Mouse (Mus musculus) left cerebral cortex, adult 8-10 months (tissue): ENCODE measurements around the gene Wdr17. TPM values are rescaled to one million over a fixed set of nuclear protein-coding genes. Genes with fewer than 3 reads are reported as not detected.
A peak's percentile ranks its signal among the peaks of the same experiment; 100 is the strongest.

Experiments
- DNase-seq, 2 experiments: peaks; one replicate each; pipeline ENCODE4 v3.0.0; 2022; ENCODE audit warnings: low spot score in 2 of 2
- total RNA-seq, 4 experiments: library from RNA; stranded (reverse); gene quantifications; 2 replicates each; pipeline ENCODE4 v1.2.4; 2022

Gene Wdr17
- 10 to 100 TPM; 41.6 to 50.0 (median 46.4) TPM for total RNA-seq

DNA sequence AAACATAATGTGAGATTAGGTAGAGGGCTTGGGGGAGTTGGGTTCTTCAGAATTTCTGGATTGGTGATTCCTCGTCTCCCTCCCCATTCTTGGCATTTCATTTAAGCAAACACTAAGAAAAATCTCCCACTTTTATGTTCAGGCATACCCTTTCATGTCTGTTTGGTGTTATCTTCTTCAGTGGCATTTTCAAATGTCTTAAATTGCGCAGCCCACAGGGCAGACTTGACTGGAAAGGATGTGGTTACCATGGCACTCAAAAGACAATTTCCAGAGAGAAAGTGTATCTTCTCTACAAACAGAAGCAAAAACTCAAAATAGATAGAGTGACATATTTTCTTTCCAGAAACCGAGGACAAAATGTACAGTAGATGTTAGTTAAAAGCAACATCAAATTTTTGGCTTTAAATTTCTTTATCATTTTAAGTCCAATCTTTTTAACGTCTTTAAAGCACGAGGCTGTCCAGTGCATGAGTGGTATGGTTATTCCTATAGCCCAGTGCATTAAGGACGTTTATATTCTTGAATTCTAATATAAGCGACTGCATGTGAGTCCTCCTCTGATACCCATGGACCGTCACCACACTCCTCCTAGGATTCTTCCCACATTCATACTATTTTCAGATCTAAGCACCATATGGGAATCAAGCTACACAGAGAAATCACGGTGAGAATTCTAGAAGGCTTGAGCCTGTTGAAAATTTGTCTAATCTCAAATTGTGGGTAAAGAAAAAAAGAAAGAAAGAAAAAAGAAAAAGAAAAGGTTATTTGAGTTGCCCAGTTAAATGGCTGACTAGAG, at the start of gene Wdr17:
Gene Wdr17 (minus strand): TSS at position 198 of the 799 bp plus-strand sequence.
- DNase-seq = peak in 1 of 2 experiments; percentile 58

DNA sequence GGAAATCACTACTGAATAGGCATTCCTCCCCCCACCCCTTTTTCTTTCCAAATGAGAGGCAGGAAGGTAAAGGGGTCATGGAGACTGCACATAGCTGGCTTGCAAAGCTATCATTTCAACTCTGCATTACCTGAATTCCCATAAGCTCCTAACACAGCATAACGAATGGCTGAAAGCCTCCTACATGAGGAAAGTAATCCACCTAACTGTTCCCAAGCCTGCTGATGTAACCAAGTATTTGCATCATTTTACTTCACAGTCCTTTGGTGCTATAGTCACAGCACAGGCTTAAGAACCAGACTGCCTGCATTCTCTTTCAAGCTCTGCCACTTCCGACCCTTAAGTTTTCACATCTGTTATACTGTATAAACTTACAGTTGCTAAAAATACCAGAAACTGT, 45.3 kb upstream of the Wdr17 start:
- no peak for DNase-seq

DNA sequence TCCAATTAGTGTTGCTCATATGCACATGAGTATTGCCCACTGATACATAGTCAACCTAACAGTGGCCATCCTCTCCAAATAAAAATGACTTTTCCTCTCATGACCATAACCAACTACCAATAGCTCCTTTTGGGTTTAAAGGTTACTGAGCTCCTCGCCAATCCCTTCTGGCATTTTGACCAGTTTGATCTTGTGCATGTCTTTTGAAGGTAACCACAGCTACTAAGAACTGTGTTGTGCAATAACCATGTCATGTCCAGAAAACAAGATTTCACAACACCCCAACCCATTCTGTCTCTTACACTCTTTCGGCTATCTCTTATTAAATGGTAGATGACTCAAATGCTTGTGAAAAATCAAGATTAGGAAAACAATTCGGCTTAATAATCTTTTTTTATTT, 38.0 kb upstream of the Wdr17 start:
- no peak for DNase-seq

DNA sequence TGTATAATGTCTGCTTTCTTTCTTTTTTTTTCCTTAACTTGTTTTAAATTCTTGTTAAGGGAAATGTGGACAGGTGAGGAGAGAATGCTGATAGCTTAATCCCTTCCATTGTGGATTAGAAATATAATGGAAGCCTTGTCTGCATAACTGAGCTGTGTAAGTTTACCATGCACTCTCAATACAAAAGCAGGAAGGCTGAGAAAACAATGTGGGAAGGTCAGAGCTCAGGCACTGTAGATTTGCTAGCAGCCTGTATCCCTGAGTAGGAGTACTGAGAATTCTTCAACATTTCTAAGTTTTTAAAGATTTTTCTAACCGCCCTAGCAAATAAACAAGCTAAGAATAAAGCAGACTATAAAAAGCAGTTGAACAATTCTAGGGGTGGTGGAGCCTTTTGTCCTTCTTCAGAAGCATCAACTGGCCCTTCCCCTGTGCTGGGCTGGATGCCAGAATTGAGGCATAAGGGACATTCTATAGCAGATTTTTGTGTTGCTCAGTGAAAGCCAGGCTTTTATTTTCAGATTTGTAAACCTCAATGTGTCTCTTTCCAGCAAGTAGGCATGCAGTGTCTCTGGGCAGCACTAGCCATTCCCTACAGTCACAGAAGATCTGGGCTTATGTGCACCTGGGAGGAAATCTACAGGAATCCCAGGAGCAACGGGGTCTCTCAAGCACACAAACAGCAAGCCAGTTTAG, 35.3 kb upstream of the Wdr17 start:
- peak in 1 of 2 experiments; percentile 16 for DNase-seq

DNA sequence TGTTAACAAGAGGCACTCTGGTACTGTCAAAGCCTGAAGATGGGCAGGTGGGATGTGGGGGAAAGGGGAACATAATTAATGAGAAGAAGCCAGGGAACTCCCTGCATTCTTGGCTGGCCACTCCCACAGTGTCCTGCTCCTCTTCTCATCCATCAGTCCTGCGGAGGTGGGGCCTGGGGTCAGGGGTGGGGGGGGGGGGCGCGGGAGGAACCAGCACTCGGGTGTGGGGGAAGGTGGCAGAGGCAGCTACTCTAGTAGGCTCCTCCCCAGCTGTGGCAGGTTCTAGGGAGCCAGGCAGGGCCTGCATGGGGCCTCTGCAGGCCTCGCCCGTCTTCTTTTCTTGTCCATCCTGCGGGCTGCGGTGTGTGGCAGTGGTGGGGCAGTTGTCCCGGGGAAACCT, 30.7 kb upstream of the Wdr17 start:
- no peak for DNase-seq

DNA sequence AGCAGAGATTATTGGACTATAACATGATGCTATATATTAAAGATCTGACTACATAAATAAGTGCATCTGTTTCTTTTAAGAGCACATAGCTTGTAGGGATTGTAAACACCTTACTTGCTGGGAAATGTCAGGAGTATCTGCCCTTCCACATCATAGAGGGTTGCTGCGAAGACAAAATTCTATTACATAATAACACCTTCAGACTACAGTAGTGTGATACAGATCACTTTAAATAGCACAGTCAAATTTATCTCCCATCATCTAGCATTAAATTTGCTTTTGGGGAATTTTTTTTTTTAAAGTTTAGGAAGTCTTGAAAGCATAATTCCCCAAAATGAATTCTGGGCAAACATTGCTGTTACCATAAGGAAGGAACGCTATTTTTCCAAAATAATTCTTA, 25.9 kb upstream of the Wdr17 start:
- DNase-seq = no peak

DNA sequence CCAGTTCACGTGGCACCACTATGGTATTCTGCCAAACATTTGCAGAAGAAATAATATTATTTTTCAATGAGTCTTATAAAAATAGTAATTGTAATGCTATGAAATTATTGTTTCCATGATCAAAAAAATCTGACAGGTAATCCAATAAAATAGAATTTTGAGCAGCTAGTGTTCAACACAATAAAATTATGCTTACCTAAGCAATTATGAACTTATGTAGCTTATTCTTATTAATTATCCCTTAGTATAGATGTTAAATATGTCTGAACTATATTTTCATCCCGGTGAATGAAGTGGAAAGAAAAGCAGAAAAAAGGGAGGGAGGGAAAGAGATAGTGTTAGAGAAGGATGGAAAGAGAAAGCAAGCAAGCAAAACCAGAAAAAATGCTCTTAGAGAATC, 12.5 kb upstream of the Wdr17 start:
- no peak for DNase-seq

DNA sequence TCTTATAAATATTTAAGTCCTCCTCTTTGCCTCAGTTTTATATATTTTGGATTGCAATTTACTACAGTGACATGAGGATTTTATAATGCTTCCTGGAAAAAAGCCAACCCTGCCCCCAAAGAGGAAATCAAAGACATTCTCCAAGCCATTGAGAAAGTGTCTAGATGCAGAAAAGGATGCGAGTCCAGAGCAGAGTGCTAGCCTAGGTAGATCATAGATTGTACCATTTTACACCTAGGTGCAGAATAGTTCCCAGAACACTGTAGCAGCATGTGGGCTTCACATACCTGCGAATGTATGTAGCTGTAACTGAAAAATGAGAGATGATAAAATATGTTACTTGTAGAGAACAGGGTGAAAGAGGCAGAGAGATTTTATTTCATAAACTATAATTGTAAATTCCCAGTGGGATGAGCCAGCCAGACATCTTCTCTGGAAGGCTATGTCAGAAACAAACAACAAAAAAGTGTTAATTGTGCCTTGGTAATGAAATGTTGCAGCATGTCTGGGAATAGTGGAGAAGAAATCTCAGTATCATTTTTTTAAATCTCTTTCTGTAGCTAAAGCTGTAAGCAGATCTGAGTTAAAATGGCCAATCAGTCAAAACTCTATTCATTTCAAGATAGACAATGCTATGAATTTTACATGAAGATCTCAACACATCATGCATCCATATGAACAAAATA, 7.8 kb upstream of the Wdr17 start:
- no peak for DNase-seq

DNA sequence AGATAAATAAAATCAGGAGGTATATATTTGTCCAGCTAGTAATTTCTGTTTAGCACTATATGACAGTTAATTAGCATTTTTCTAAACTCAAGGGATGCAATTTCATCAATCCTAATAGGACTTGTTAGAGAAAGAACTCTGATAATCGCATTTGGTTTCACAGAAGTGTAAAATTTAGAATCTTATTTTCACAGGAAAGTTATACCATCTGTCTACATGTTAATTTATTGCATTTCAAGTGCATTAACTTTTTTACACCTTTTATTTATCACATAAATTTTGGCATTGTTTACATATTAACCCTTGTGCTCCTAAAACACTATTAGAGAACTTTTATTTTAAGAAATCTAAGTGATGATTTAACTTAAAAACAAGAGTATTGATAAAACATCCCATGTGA, 7.2 kb upstream of the Wdr17 start:
- DNase-seq = no peak

DNA sequence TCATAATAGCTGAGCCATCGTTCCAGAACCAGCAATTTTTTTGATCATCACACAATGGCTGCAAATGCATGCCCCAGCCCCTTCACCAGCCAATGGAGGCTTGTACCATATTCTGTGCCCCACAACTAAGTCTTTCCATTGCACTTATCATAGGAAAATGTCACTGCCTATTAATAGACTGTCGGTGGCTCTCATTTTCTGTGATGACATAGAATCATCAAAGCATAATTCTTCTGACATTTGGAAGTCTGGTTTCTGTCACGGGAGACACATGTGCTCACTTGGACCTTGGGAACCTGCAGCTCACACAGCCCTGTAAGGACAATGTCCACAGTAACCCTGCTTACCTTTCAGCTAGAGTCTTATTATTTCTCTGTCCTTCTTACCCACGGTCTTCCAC, 424 bp downstream of the Wdr17 start:
- DNase-seq = no peak

DNA sequence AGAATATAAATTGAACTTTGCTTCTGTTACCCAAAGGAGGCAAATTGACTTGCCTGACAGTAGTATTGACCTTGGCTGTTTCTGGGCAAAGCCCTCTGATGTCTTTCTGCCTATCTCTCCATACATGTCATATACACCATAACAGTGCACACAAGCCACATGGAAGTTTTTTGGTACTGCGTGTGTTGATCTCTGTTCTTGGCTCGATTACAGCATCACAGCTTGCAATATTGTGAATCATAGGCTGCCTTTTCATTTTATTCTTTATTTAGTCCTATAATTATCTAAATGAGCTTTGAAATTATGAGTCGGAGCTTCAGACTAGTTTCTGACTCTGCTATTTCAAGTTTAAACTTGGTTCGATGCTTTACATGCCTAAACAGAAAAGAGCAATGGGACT, 10.5 kb downstream of the Wdr17 start:
- no peak for DNase-seq

DNA sequence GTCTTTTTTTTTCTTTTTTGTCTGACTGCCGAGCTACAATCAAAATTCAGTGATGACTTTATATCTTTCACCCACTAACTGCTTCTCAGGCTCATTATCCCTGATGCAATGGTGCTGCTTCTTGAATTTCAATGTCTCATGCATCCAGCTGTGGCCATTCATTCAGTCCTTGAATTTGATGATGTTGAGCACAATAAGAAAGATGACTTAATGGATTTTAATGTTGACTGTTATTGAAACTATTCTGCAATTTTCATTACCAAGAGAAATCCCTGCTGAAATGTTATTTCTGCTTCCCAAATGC, 22.3 kb downstream of the Wdr17 start:
- no peak for DNase-seq

DNA sequence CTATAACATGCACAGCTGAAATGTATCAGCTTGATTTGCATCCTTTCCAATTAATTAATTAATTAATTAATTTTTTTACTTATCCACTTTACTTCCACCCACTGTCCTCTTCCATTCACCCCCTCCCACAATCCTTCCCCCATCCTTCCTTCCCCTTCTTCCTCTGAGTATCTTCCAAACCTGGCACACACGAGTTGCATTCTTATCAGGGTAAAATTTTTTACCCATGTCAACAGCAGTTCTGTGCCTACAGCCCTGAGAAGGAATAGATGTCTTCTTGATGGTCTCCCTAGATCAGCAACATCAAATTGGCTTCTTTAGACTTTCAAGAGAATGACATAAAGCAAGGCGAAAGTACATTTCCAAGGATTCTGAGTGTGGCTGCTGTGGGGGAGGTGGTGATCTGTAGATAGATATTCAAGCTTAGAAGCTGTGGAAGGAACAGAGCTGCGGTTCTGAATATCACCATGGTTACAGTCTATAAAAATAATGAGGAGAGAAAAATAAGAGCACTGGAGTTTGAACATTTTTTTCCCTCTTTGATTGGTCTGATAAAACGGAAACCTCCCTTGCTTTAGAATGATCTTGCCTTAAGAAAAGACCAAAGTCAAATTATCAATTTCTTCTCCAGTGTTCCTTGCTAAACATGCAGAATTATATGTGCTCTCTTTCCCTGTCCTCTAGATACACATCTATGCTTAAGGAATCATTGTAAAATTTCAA, 22.8 kb downstream of the Wdr17 start:
- peak in 1 of 2 experiments; percentile 72 for DNase-seq

DNA sequence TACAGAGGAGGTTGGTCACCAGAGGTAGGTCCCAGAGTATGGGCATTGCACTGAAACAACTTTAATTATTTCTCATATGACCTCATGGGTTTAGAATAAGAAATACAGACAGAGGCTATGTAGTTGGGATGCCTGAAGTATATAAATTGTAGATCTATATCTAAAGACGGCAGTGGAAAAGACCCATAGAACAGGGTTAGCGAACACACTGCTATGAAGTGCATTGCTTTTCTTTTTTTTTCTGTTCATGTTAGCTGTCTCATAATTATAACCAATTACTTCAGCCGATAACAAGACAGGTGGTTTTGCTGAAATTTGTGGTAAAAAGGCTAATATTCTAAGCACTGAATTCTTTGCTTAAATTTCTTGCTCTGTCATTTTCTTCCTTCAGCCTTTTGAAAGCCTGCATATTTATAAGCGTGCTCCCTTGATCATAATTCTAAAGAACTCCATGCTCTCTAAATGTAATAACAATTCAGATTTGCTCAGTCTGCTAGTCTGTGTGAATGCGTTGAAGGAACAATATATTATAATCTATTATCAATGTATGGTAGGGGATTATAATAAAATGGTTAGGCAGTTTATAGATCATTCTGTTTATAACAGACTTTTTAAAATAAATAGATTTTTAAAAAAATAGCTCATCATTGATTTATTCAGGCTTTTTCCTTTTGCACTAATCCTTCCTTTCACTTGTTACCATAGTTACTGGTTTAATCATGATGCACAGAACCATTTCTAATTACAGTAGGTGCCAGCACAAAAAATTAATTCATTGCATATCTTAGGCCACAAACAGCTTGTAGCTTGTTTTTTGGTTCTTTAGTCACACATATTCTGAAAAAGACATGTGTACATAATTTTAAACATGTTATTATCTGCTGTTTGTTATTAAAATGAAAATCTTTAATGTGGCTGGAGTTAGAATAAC, 50.7 kb downstream of the Wdr17 start:
- no peak for DNase-seq

DNA sequence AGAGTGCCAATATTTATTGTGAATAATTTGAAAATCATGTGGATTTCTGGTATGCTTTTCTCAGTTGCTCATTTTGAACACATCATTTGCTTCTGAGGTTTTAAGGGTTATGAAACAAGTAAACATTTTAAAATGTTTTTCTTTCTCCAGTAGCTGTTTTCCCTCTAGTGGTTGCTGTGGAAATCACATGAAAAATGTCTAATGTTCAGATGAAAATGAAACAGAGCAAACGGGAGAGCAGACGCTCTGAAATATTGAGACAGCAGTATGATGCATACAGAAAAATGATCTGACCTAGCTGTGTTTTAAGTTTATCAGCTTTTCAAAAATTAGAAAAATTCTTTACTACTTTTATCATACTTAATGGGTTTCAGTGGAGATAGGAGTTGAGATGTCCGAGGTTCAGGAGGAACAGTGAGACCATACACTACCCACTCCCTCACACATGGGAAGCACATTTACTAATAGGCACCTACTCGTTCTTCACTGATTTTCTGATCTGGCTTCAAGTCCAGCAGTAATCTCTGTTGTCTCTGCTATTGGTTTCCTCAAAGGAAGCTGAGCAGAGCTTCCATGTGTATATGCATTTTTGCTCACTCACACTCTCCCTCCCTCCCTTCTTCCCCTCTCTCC, 57.1 kb downstream of the Wdr17 start:
- no peak for DNase-seq

DNA sequence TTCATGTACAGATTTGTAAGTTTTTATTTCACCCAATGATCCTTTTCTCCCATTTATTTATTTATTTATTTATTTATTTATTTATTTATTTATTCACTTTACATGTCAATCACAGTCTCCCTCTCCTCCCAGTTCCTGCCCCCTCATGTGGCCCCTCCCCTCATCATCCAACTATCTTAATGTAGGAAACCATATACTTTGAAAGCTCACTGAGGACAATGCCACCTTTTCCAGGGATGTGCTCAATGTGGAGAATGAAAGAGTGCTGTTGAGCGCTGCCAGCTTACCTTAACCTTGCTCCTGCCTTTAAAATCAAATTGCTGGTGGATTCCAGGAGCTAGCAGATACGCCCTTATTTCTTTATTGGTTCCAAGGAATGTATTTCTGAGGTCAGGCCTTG, 59.0 kb downstream of the Wdr17 start:
- DNase-seq = no peak

DNA sequence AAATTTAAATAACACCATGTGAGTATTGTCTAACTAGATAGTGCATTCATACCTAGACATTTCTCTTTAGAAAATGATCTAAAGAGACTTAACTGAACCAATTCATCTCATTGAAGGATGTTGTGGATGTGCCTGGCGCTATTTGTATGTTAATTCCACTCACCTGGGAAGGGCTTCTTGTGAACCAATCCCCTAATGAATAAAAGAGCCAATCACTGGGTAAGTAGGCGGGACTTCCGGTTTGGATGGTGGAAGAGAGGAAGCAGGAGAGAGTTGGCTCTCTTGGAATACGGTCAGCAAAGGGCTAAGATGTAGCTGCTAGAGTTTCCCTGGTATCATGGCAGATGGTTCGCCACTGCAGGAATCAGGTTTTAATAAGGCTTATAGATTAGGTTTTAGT, 64.0 kb downstream of the Wdr17 start:
- no peak for DNase-seq

DNA sequence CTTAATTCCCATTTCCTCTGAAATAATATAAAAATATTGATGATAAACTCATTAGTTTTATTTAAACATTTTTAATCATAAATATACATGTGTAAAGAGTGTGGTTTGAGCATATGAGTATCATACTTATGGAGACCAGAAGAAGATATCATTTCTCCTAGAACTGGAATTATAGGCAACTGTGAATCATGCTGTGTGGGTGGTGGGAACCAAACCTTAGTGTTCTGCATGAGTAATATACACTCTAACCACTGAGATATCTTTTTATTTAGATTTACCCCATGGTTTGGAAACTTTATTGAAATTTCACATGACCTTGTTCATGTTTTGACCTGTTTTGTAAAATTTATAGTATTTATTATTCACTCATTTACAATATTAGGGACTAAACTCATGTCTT, 68.3 kb downstream of the Wdr17 start:
- no peak for DNase-seq

DNA sequence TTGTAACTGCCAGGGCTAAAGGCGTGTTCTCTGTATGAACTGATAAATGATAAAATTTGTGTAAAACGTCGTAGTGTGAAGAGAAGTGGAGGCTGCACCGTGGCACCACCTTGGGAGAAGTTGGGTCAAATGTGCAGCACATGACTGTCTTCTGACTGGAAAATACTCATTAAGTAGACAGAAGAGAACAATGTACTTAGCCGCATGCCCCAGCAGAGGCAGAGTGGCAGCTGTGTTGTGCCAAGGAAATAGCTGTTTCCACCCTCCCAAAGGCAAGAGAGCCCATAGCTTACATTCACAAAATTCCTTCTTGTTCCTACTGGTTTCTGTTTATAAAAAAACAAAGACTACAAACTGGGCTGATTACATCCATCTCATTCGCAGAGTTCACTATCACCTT, 78.8 kb downstream of the Wdr17 start:
- DNase-seq = no peak

DNA sequence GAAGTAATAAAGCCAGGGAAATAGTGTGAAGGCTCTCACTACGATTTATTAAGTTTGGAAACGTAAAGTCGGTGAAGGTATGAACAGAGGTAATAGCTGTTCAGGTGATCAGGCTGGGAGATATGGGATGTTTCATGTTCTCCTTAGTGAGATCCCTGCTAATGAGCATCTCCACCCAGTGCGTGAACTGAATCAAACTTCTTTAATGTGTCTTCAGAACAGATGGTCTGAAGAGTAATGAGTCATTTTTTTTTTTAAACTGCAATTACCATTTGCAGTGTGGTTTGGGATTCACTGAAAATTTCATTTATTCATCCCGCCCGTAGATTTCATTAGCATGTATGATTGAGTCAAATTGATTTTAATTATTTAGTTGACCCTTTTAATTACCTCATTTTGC, 80.8 kb downstream of the Wdr17 start:
- no peak for DNase-seq

DNA sequence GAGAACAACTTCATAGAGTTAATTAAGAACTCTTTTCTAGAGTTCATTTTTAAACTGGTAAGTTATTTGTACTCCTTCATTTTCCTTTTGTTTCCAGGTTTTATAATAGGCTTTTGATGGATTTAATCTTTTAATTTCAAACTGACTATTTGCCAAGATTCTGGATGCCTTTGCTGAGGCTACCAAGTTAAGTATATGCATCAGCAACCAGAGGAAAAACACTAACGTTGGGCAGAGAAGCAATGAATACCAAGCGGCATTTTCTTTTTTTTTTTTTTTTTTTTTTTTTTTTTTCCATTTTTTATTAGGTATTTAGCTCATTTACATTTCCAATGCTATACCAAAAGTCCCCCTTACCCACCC, 94.3 kb downstream of the Wdr17 start:
- DNase-seq = no peak
